Mouse (Mus musculus) embryonic fibroblast, embryonic 13.5 days (primary cell): ENCODE data around the gene Irf8.

Experiments
- CTCF ChIP-seq: IDR thresholded peaks from 2 replicates; pipeline ENCODE4 v1.5.1; 2011; ENCODE audit warnings: mild to moderate bottlenecking, control low read depth, low read length, moderate library complexity, borderline replicate concordance; ENCODE audit not compliant: insufficient read depth
- POLR2A ChIP-seq: IDR thresholded peaks from 2 replicates; pipeline ENCODE4 v1.6.1; 2011; ENCODE audit warnings: low read depth, mild to moderate bottlenecking, control low read depth, low read length, moderate library complexity

- TF ChIP-seq CTCF (no peak), POLR2A (no peak)
Measured at GRCm38 (mm10) chr8:120746007-120746701, 10.0 kb downstream of the Irf8 start.
